Comparison of ENCODE assay signal across 8 mouse cellular contexts in genomic region chr1:133380347-133381065, GRCm38 (mm10). TPM values are rescaled to one million over a fixed set of nuclear protein-coding genes. Genes with fewer than 3 reads are reported as not detected.
DNase-seq lines count a peak whose midpoint lies in the region; ATAC-seq and TF ChIP-seq lines count a peak whose summit lies in the region.
"Had no signal": no experiment of that assay in that cellular context is flagged by ENCODE, and none has a peak within 500 bp of the region (broad histone marks: within the 10 kb centered on the region; RNA-seq: fewer than 3 reads in every experiment).

No protein-coding gene starts in this region.

- no peak for ATAC-seq in kidney, embryonic 15.5 days (replicated peaks; ENCODE audit: low FRiP score)

- H3K4me1 ChIP-seq in kidney, adult 2 months (ENCODE audit: control insufficient read depth, insufficient read depth, low read length), result peaks cover 15% of the 10 kb centered on the region; the same call in 1 of the 2 replicates
- H3K4me1 ChIP-seq in kidney, embryonic 15.5 days, result peaks cover 37% of the 10 kb centered on the region
- peaks cover 64% of the 10 kb centered on the region for H3K4me1 ChIP-seq in E14TG2a.4 (replicated peaks; ENCODE audit: low read depth, low read length)

- H3K9me3 ChIP-seq in kidney, embryonic 15.5 days (replicated peaks), result no peaks in the 10 kb centered on the region
- H3K9me3 ChIP-seq in E14TG2a.4 (ENCODE audit: low read length), result no peaks in the 10 kb centered on the region
- H3K9me3 ChIP-seq: midbrain, embryonic 12.5 days had no signal

- intact Hi-C loops in heart, postnatal 36 days (cut with DNase I), result no loop called here
- intact Hi-C loops in left cerebral cortex, postnatal 10 days (cut with DNase I), result loop anchor here (1.0 to 5.0 kb wide), 2 partner anchors 207 to 230 kb away; partner anchors contain the start of gene Snrpe

- TF ChIP-seq CTCF in kidney, adult 2 months (conservative IDR thresholded peaks at IDR 0.05; ENCODE audit: insufficient read depth, insufficient read length, low read depth, low read length), result peak; percentile 57
- peak; percentile 58 for TF ChIP-seq CTCF in E14TG2a.4 (conservative IDR thresholded peaks at IDR 0.05; ENCODE audit: low read length)

- H3K36me3 ChIP-seq in kidney, adult 2 months (ENCODE audit: control insufficient read depth, insufficient read depth, low read length), result no peaks in the 10 kb centered on the region
- peaks cover 27% of the 10 kb centered on the region for H3K36me3 ChIP-seq in kidney, embryonic 15.5 days
- H3K36me3 ChIP-seq in E14TG2a.4 (ENCODE audit: insufficient read depth, low read length), result peaks cover 29% of the 10 kb centered on the region

- no peaks in the 10 kb centered on the region for H3K27me3 ChIP-seq in kidney, adult 2 months (replicated peaks; ENCODE audit: control insufficient read depth, insufficient read depth, low read length)
- H3K27me3 ChIP-seq in kidney, embryonic 15.5 days, result no peaks in the 10 kb centered on the region
- H3K27me3 ChIP-seq in E14TG2a.4 (ENCODE audit: insufficient read depth, low read length), result no peaks in the 10 kb centered on the region
- H3K27me3 ChIP-seq: midbrain, embryonic 12.5 days had no signal

- H3K4me2 ChIP-seq in kidney, embryonic 15.5 days, result no peak overlapping the region
- H3K4me2 ChIP-seq: midbrain, embryonic 12.5 days had no signal

- 50% methylated on average over 14 of the region's 14 CpGs for WGBS in kidney, adult 2 months
- WGBS in kidney, embryonic 15.5 days, result 67% methylated on average over 14 of the region's 14 CpGs

- peak; percentile 70 for DNase-seq in kidney, adult 2 months
- DNase-seq in MN1 (ENCODE audit: low spot score), result peak; percentile 36
- peak; percentile 55 to 66 for DNase-seq in heart, postnatal 36 days
- DNase-seq in retina, embryonic 14.5 days (ENCODE audit: low spot score), result peak; percentile 86
- no peak for DNase-seq in left cerebral cortex, postnatal 10 days (ENCODE audit: extremely low spot score in 1 of 2, low spot score in 2 of 2)

- no peak overlapping the region for H3K9ac ChIP-seq in kidney, embryonic 15.5 days

- no peak for TF ChIP-seq POLR2A in kidney, adult 2 months (IDR thresholded peaks at IDR 0.05; ENCODE audit: low read depth, low read length)

- peak overlapping the region; percentile 62 for H3K27ac ChIP-seq in kidney, adult 2 months (ENCODE audit: insufficient read depth, low read depth, low read length)
- no peak overlapping the region for H3K27ac ChIP-seq in kidney, embryonic 15.5 days
- H3K27ac ChIP-seq: midbrain, embryonic 12.5 days had no signal

- no peak overlapping the region for H3K4me3 ChIP-seq in kidney, adult 2 months (ENCODE audit: insufficient read depth, low read depth, low read length)
- H3K4me3 ChIP-seq in kidney, embryonic 15.5 days (replicated peaks), result no peak overlapping the region
- H3K4me3 ChIP-seq in E14TG2a.4 (replicated peaks; ENCODE audit: low read length), result no peak overlapping the region
- H3K4me3 ChIP-seq: midbrain, embryonic 12.5 days had no signal

RNA-seq across cellular contexts. Expression of gene Etnk2, which starts 17.1 kb away (rescaled TPM):
- polyA plus RNA-seq in kidney, adult 2 months (2012; rRNA removed), result 5.4 and 5.6 TPM in 2 replicates
- polyA plus RNA-seq in kidney, embryonic 15.5 days (2015; fragmentation: Nextera tagmentation; extraction: Ambion mirVana), result 3.3 and 4.0 TPM in 2 replicates
- total RNA-seq in heart, postnatal 36 days (2021), result under 1 TPM; 0.38 to 0.50 TPM
- 10 to 100 TPM in 1 of 2 experiments, 1 to 10 TPM in 1; 6.0 to 10.2 TPM for total RNA-seq in left cerebral cortex, postnatal 10 days (2021)

RNA-seq across cellular contexts. Expression of gene Ren1, which starts 30.2 kb away (rescaled TPM):
- 187 and 262 TPM in 2 replicates for polyA plus RNA-seq in kidney, adult 2 months (2012; rRNA removed)
- polyA plus RNA-seq in kidney, embryonic 15.5 days (2015; fragmentation: Nextera tagmentation; extraction: Ambion mirVana), result 251 and 332 TPM in 2 replicates
- under 1 TPM in 1 of 2 experiments, not detected in 1; 0.22 TPM for total RNA-seq in heart, postnatal 36 days (2021)
- total RNA-seq in left cerebral cortex, postnatal 10 days (2021), result not detected
- polyA plus RNA-seq: midbrain, embryonic 12.5 days had no signal

RNA-seq across cellular contexts. Expression of gene Sox13, which starts 43.7 kb away (rescaled TPM):
- 46.7 and 51.2 TPM in 2 replicates for polyA plus RNA-seq in kidney, adult 2 months (2012; rRNA removed)
- 15.0 and 16.2 TPM in 2 replicates for polyA plus RNA-seq in kidney, embryonic 15.5 days (2015; fragmentation: Nextera tagmentation; extraction: Ambion mirVana)
- total RNA-seq in heart, postnatal 36 days (2021), result 10 to 100 TPM; 16.1 to 16.7 TPM
- 1 to 10 TPM; 7.5 to 9.4 TPM for total RNA-seq in left cerebral cortex, postnatal 10 days (2021)

RNA-seq across cellular contexts. Expression of gene Kiss1, which starts 58.8 kb away (rescaled TPM):
- polyA plus RNA-seq in kidney, adult 2 months (2012; rRNA removed), result not detected in 2 replicates
- polyA plus RNA-seq in kidney, embryonic 15.5 days (2015; fragmentation: Nextera tagmentation; extraction: Ambion mirVana), result not detected in 2 replicates
- not detected for total RNA-seq in heart, postnatal 36 days (2021)
- not detected for total RNA-seq in left cerebral cortex, postnatal 10 days (2021)
- polyA plus RNA-seq: midbrain, embryonic 12.5 days had no signal

Comparison
In these comparisons a context has a peak if more than half of its experiments do, and no peak if none do; other contexts are left out.
1. DNase-seq: peak in kidney, adult 2 months (single experiment), MN1 (single experiment), heart, postnatal 36 days (2 of 2) and retina, embryonic 14.5 days (single experiment); none in left cerebral cortex, postnatal 10 days (0 of 2).
2. RNA of gene Etnk2, which starts 17.1 kb away (total RNA-seq): 6.0 to 10.2 TPM in left cerebral cortex, postnatal 10 days; 0.38 to 0.50 TPM in heart, postnatal 36 days; every median in the first group is over 4 times any median in the second.